Mouse (Mus musculus): ENCODE measurements around the gene Nktr. TPM values are rescaled to one million over a fixed set of nuclear protein-coding genes. Genes with fewer than 3 reads are reported as not detected.

The Nktr gene
- total RNA-seq (2023) = 100 to 1,000 TPM; 140 to 158 TPM

DNA sequence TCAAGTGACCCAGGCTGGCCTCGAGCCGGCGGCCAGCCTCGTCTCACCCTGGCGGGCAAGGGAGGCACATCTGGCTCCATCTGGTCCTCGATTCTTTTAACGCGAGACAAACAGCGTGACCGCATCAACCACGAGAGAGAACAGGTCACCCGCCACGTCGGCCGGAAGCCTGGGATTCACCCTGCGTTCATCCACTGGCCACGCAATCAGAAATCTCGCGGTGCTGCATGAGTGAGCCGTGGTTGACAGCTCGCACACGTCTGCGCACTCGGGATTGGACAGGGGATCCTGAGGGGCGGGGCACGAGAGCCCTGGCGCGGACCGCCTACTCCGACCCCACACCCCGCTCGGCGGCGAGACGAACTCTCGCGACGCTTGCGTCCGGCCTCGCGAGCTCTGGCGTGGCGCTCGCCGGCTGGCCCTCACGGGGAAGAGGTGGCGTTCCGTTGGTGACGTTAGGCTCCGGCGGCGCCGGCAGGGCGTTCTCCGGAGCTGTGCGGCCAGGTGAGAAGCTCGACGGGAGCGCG lies at the start of gene Nktr:
Nktr (plus strand) TSS at position 378 of the 527 bp plus-strand sequence.

DNA sequence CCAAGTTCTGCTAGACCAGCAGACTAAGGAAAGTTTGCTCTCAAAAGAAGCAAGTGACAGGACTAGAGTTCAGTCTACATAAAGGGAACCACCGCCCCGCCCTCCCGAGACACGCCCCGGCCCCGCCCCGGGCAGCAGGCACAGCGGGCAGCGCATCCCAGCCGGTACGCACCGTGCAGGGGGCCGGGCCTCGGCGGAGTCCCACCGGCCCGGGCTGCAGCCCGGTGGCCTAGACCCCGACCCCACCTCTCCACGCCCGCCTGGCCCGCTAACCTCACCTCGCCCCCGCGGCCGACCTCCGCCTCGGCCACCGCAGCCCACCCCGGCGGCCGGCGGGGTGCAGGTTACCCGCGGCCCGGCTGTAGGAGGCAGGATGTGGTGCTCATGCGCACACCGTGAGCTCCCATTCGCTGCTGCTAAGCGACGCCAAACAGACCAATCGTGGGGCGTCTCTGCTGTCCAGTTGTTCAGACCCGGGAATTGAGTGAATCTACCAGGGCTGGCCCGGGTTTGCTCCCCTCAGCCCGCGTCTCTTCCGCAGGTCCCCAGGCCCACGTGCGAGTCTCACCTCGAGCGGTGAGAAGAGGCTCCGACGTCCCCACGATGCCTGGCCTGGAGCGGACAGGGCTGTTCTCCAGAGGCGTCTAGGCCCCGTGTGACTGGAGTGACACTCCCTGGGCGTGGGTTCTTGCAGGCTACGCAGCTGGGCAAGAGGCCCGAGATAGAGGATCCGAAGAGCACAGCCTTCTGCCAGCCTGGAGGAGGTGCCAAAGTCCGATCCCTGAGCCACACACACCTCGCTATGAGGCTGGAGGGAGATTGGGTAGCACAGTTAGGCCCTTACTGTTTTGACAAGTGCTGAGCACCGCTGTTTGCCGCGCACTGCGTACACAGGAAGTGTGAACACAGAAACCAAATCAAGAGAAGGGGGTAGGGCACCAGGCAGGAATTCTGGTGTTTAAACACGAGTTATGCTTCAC lies 14.0 kb upstream of the Nktr start, which contains the start of gene Sec22c:
Sec22c (minus strand) TSS at position 845 of the 980 bp plus-strand sequence.

DNA sequence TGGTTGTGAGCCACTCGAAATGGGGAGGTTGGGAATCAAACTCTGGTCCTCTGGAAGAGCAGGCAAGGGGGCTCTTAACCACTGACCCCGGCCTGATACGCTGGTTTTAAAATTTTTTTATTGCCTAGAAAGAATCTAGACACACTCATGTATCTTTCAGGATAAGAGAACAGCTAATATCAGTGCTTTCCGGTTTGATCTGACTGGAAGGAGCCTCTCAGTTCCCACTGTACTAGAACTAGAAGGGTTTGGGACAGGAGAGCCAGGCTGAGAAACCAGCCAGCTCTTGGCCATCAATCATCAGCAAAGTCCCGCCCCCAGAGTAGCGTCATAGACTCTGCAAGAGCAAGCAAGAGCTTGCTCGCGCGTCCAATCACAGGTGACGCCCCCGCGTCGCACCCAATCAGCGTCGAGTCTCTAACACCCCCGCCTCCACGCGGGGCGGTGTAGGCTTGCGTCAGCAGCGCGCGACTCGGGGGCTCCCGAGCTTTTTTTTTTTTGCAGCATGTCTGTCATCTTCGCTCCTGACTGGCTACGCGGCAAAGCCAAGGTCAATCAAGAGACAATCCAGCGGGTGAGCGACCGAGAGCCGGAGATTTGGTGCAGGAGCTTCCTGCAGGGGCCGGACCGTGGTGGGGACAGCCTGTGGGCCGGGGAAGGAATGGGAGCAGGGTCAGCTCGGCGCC lies 8.9 kb upstream of the Nktr start, which contains the start of gene Ss18l2:
Ss18l2 (plus strand) TSS at position 432 of the 686 bp plus-strand sequence.

DNA sequence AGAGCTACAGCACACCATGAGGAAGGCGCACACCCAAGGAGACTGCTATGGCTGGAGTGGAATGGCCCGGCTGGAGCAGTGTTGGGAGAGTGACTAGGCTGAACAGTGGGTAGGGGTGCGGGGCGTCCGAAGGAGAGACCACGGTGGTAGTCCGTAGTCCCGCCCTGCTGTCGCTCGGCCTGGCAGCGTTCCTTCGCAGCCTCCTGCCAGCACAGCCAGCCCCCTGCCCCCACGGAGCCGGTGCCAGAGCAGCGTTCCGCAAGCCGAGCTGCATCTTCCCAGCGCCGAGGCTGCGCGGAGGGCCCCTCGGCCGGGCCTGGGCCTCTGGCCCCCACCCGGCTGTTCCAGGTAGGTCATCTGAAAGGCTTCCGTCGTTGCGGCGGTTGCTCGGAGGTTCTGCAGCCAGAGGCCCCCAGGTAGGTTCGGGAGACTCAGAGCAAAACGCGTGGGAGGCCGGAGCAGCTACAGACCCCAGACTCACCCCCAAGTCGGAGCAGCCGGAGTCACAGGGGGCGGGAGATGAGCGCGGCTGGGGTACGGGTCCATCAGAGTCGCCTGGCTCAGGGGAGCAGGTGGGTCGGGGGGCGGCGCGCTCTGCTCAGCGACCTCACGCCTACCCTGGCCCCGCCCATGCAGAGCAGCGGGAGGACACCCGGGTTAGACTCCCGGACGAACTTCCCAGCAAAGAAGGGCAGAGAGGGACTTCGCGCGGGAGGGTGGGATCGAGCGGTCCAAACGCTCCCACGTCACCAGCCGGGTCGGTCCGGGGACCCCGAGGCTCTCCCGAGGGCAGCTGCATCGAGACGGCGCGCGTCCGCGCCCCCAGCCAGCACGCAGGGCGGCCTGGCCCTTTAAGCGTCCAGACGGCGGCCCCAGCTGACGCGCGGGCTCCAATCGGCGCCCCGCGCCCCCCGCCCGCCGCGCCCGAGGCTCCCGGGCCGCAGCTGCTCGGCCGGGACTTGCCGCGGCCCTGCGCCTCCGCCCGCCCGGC lies 40.4 kb downstream of the Nktr start, which contains the start of gene Zfp651:
Zfp651 (plus strand) TSS at position 240 of the 991 bp plus-strand sequence.

DNA sequence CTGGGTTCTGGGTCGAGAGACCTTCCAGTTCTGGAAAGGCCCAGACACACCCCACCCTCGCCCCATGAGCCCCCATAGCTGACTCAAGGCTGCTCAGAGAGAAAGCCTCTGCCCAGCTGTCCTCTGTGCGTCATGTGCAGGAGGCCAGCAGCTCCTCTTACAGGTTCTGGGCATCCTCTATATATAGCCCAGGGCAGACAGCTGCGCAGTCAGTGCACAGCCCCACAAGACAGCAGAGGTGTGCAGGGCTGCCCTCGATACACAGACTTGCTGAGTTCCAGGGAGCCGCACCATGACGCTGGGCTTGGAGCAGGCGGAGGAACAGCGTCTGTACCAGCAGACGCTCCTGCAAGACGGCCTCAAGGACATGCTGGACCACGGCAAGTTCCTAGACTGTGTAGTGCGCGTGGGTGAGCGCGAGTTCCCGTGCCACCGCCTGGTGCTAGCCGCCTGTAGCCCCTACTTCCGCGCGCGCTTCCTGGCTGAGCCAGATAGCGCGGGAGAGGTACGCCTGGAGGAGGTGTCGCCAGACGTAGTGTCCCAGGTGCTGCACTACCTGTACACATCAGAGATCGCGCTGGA lies 58.6 kb downstream of the Nktr start, which contains the start of gene Klhl40:
Klhl40 (plus strand) TSS at position 124 of the 582 bp plus-strand sequence.

DNA sequence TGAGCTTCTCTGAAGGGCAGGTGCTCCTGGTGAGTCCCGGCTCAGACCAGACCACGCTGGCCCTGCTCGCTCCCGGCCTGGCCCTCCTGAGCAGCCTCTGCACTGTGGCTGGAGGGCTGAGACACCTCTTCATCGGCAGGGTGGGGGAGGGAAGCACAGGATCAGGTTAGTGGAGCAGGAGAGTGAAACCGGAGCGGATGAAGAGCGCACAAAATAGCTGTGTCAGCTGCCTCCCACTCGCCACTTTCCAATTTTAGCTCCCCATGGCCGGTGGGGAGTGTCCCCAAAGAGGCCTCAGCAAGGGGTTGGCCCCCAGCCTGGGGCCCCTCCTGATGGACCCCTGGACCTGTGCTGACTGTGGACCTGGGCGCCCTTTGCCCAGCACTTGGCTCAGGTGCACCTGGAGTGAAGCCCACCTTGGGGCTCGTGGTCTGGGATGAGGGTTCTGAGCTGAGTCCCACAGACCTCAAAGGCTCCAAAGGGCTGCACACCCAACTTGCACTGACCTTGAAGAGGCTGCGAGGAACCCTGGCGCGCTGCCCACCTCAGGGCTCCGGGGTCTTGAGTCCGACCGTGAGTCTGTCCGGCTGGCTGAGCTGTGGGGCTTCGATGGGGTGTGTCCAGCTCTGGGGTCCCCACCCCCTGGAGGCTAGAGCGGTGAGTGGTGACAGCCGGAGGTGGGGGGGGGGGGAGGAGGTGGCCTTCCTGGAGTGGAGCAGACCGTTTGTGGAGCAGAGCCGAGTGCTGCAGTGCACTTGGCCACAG lies 73.0 kb downstream of the Nktr start, which contains the start of gene Hhatl:
Hhatl (minus strand) TSS at position 751 of the 765 bp plus-strand sequence.

Other genes with a start within 250 kb of the Nktr start
- not detected for gene Cck, start 223.5 kb upstream of the Nktr start, total RNA-seq (2023)
- not detected for gene Lyzl4, start 77.1 kb upstream of the Nktr start, total RNA-seq (2023)
- 1 to 10 TPM in 1 of 2 experiments, under 1 TPM in 1; 0.42 to 1.7 TPM for gene Vipr1, start 76.5 kb upstream of the Nktr start, total RNA-seq (2023)
- 10 to 100 TPM; 27.3 to 30.4 TPM for gene Sec22c, start 13.7 kb upstream of the Nktr start, total RNA-seq (2023)
- gene Ss18l2, start 8.8 kb upstream of the Nktr start, total RNA-seq (2023) = 10 to 100 TPM; 21.7 to 27.0 TPM
- gene Zfp651, start 40.2 kb downstream of the Nktr start, total RNA-seq (2023) = under 1 TPM; 0.15 to 0.40 TPM
- gene Klhl40, start 58.4 kb downstream of the Nktr start, total RNA-seq (2023) = not detected
- gene Hhatl, start 73.3 kb downstream of the Nktr start, total RNA-seq (2023) = not detected
- not detected for gene Ccdc13, start 120.3 kb downstream of the Nktr start, total RNA-seq (2023)
- 10 to 100 TPM; 28.5 to 29.6 TPM for gene Higd1a, start 139.2 kb downstream of the Nktr start, total RNA-seq (2023)
- not detected for gene Ackr2, start 179.2 kb downstream of the Nktr start, total RNA-seq (2023)
- not detected for gene Cyp8b1, start 197.1 kb downstream of the Nktr start, total RNA-seq (2023)
- not detected for gene Fam198a, start 231.8 kb downstream of the Nktr start, total RNA-seq (2023)